Mouse (Mus musculus) naive thymus-derived CD4-positive, alpha-beta T cell, adult 2 months (primary cell): ENCODE measurements around the gene Smtn.

ENCODE experiments used
- DNase-seq: peaks from one replicate; pipeline ENCODE4 v3.0.0-alpha.2; 2011; ENCODE audit warnings: low read depth

Smtn gene

DNA sequence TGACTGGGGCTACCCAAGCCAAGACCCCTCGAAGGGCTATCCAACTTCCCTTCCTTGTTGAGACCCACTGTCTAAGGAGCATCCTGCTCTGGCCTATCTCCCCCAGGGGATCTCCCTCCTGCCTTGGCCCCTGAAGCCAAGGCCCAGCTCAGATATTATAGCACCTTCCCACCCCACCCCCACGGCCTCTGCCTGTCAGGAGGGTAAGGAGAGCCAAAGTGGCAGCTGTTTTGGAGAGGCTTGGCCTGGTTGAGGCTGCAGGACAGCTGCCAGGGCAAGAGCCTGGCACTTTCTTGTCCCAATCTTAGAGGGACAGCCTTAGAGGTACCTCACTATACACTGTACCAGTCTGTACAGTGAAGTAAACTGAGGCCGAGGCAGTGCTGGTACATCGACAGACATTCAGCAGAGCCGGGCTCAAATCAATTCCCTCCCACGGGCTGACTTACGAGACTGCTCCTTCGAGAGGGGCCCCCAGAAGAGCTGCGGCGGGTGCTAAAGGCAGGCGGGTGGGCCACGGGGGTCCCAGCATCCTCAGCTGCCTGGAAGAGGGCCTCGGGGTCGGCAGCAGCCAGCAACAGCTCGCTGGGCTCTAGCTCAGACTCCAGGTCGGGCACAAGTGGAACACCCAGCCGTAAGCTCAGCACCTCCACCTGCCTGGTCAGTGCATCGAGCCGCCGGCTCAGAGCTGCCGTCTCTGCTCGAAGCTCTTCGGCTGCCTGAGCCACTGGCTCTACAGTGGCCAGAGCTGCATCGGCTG is 13.3 kb downstream of the Smtn start:
- no peak for DNase-seq

DNA sequence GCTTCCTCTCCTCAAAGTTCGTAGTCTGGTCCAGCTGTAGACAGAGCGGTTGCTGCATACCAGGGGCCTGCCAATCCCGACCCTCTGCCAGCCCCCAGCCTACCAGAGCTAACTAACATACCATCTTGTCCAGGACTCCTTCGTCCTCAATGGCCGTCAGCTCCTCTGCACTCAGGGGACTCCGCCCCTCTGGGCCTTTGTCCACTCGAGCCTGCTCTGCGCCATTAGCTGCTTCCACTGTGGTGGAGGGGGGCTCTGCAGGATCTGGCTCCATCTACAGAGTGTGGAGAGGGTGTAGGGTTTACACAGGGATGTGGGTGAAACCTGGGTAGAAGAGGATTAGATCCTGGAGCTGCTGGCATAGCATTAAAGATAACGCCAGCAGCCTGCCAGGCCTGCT is 14.2 kb downstream of the Smtn start:
- DNase-seq = no peak

GRCm38 (mm10) chr11:3525560-3525959 is 14.9 kb downstream of the Smtn start:
- no peak for DNase-seq

GRCm38 (mm10) chr11:3523840-3524582 is 16.4 kb downstream of the Smtn start:
- DNase-seq = no peak

DNA sequence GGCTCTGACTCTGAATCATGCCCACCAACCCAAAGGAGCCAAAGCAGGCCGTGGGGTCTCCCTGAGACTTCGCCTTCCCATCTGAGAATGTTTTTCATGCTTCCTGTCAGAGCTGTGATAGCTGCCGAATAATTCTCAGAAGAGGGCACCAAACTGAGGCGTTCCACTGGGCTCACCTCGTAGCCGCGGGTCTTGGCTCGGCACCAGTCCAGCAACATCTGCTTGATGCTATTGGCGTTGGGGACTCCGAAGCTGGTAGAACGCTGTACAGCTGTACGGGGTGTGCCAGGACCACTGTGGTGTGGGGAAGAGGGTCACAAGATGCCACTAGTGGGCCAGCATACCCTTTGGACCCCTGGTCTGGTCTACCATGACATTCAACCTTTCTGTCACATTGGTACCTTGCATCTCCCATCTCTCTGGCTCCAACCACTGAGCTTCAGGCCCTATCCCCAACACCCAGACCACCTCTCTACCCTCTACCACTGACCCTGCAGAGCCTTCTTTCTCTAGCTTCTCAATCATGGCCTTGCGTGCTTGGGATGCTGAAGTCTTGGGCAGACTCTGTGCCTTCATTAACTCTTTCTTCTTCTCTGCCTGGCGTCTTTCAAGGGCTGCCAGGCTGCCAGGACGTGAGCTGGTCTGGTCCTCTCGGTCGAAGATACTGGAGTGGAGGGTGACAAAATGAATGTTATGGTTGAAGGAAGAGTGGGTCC is 18.0 kb downstream of the Smtn start:
- no peak for DNase-seq

DNA sequence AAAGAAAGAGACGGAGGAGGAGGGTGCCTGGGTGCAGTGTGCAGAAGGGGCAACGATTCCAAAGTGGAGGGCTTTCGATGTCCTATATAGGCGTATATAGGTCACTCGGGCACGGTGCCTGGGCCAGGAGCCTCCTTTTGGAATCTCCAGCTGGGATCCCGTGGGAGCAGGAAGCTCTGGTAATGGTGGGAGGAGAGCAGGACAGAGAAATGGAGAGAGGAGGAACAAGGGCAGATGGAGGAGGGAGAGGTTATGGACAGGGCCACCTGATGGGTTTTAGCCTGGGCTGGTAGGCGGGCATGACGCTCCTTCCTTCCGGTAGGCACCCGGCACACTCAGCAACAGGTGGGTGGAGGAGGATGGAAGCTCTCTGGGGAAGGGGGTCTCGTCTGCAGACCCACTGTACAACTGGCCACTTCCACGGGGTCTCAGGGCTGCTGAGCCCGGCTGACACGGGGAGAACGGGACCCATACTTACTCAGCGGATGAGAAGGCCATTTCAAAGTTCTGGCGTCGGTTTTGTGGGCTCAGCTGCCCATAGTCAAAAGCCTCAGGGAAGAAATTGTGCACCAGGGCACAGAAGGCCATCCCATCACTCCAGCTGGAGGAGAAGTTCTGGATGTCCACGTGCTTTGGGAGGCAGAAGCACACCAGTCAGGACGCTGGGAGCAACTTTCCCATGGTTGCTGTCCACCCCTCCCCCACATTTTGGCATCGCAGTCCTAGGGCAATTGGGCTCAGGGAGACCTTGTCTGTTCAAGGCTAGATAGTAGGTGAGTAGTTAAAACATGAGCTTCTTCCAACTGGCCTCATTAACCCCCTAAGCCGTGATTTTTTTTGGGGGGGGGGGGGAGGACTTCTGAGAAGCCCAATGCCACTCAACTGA is 18.8 kb downstream of the Smtn start:
- no peak for DNase-seq

DNA sequence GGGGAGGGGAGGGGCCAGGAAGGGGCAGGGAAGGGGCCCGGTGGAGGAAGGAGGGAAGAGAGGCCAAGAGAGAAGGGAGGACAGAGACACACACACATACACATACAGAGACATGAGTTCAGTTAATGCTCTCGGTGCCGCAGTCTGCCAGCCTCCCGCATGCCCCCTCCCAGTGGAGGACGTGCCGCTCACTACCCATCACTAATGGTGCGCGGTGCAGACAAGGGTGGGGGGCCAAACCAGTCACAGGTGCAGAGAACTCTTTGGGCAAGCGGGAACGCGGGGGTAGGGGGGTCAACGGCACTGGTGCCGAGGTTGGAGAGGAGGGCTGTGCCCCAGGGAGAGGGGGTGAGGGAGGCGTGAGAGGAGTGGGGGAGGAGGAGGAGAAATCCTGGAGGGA is 19.5 kb downstream of the Smtn start:
- DNase-seq = no peak

DNA sequence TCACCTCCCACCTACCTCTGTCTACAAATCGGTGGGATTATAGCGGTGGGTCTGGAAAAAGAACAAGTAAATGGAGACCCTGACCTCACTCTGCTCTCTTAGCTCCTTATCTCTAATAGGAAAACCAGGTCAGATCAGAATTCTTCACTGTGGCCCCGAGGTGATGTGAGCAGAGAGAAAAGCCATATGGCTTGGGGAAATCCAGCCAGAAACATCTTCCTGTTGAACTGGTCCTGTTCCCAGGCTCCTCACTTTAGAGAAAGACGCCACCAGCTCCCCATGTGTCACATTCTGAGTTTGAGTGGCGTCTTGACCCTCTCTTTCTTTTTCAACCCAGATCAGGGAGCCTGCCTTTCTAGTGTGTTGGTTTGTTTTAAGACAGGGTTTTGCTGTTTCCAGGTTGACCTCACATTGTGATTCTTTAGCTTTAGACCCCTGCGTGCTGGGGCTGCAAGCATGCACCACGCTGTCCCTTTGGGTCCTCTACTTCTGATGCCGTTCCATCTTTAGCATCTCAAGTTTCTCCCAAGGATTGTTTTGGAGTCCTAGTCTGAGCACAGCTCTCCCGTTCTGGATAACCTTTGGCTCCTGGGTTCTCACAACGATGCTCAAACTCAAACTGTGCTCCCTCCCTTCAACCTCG is 20.5 kb downstream of the Smtn start:
- no peak for DNase-seq

GRCm38 (mm10) chr11:3519051-3519726 is 21.2 kb downstream of the Smtn start:
- no peak for DNase-seq

DNA sequence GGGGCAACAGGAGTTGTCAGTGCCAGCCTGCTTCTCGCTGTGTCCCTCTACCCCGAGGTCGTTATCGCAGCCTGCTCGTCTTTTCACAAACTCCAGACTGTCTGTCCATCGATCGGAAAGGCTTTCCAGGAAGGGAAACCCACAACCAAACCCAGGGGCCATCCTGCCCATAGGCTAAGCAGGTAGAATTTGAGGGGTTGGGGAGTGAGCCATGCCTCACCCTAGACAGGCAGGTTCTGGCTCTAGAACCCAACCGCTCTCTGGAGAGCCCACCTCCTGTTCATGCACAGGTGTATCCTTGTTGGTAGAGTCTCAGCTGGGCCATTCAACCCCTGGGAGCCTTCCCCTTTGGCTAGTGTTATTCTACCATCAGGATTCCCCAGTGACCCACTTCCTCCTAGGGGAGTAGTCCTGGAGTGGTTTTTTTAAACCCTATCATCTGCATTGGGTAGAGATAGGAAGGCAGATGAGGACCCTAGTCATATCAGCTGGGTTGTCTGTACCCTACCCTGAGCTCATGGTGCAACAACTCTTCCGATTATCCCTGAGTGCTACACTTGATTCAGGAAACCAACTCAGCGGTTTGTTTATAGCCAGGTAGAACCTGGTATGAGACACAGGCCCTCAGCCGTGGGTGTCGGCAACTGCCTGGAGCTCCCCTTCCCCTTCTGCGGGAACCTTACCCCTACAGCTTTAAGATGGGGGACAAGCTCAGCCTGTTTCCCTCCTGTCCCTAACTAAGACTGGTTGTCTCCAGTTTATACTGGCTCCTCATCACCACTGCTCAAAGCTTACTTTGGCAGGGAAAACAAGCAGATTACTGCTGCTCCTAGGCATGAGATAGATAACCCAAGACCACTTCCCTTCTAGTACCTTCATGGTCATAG is 22.3 kb downstream of the Smtn start:
- DNase-seq = peak; percentile 4

DNA sequence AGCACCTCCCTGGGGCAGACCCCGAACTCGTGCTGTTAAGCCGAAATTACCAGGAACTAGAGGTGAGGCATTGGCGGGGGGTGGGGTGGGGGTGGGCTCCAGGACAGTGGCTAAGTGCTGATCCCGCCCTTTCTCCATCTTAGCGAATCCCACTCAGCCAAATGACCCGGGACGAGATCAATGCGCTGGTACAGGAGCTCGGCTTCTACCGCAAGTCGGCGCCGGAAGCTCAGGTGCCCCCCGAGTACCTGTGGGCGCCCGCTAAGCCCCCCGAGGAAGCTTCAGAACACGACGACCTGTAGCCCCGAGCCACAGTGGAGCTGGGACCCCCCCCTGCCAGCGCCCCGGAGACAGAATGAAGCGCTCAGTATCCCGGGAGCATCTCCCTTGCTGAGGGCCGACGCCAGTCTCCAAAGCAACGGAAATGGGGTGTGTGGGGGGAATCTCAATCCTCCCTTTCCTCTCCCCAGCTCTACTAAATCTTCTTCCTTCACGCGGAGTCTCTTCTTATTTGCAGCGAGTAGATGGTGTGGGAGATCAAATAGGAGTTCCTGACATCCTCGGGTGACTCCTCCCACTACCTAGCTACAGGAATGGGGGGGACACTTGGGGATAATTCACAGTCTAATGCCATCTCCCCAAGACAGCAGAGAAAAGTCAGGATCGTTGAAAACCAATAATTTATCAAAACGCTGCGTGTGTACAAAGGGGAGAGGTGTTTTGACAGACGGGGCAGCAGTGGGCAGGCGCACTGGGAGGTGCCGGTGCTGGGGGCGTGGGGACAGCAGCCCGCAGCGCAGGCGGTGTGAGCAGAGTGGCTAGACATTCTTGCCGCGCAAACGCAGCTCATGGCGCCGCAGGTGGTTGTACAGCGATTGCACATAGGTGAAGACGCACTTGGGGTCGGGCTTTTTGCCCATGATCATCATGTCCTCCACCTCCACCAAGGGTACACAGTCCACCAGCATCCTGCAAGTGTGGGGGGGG is 23.3 kb downstream of the Smtn start:
- DNase-seq = peak; percentile 57

GRCm38 (mm10) chr11:3516121-3516520 is 24.3 kb downstream of the Smtn start:
- DNase-seq = no peak

GRCm38 (mm10) chr11:3515637-3516036 is 24.8 kb downstream of the Smtn start:
- no peak for DNase-seq

DNA sequence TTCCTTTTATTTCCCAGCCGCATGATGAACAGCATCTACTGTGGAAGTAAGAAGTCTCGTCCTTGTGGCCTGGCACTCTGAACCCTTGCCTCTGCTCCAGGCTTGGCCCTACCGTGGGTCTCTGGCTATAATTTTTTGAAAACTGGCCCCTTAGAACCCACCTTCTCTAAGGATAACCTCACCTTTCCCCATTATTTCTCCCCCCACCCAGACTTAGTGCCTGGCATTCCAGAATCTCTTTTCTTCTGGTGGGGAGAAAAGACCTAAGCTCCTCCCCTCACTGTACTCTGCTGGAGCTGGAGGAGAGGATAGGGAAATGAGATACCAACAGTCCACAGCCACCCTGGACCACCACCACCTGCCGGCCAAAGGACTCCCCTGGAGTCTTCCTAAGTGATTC is 25.2 kb downstream of the Smtn start:
- DNase-seq = peak; percentile 3

GRCm38 (mm10) chr11:3514529-3515054 is 25.8 kb downstream of the Smtn start, which contains the start of gene Selenom:
TSS of gene Selenom (plus strand) at chr11:3514684.
- DNase-seq = peak; percentile 79

DNA sequence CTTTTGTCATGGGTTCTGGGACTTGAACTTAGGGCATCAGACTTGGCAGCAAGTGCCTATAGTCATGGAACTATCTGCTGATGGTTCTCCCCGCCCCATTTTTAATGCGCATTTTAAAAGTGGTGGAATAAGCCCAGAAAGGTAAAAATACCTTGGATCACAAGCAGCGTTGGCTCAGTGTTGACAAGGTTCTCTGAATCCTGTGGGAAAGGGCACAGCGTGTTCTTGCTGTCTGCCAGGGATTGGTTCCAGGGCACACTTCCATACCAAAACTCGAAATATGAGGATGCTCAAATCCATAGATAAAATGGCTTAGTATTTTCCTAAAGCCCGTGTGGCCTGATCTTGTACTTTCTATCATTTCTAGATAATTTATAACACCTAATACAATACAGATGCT is 27.1 kb downstream of the Smtn start:
- DNase-seq = no peak

DNA sequence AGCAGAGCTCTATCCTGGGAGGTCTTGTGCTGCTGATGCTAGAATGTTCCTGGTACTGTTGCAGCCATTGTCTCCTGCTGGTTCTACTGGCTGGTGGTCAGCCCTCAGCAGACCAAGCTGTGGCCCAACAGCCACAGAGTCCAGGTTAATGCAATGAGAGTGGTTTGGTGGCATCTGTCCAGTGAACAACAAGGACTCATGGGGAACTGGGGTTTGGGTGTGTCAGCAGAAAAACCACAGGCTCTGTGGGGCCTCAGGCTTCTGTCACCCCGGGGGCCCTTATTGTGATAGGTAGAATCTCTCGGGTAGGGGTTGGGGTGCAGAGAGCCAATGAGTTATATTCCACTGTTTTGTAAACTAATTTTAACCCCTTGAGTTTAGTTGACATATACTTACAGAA is 30.1 kb downstream of the Smtn start:
- no peak for DNase-seq
